Mouse (Mus musculus) C2C12 (cell line): Measurements from ENCODE around the gene Ugt1a6b. TPM values are rescaled to one million over a fixed set of nuclear protein-coding genes. Genes with fewer than 3 reads are reported as not detected.
"Not testable (repeated sequence)": the region's sequence is repeated elsewhere in the genome, so short reads cannot be mapped to it uniquely, and the experiment has no call there.

Experiments used
- H3K27me3 ChIP-seq: one replicate; pipeline ENCODE4 v1.6.1; 2011; ENCODE audit not compliant: control insufficient read depth, insufficient read depth, insufficient read length
- H3K36me3 ChIP-seq: one replicate; pipeline ENCODE4 v1.6.1; 2011; ENCODE audit not compliant: control insufficient read depth, insufficient read depth
- H3K4me3 ChIP-seq: one replicate; pipeline ENCODE4 v1.5.1; 2011; ENCODE audit warnings: mild to moderate bottlenecking, control low read depth; ENCODE audit not compliant: poor library complexity, insufficient read depth, severe bottlenecking
- H3K79me2 ChIP-seq: one replicate; pipeline ENCODE4 v1.6.1; 2011; ENCODE audit not compliant: control insufficient read depth, insufficient read depth
- H3K79me3 ChIP-seq: one replicate; pipeline ENCODE4 v1.6.1; 2011; ENCODE audit warnings: low read depth, control low read depth
- H3ac ChIP-seq: one replicate; pipeline ENCODE3; 2011; ENCODE audit warnings: low read depth; ENCODE audit not compliant: control insufficient read depth, insufficient read length
- CEBPB ChIP-seq: IDR thresholded peaks from one replicate; pipeline ENCODE4 v1.6.1; 2011; ENCODE audit warnings: low read depth, mild to moderate bottlenecking, control low read depth, moderate library complexity
- CTCF ChIP-seq: IDR thresholded peaks from one replicate; pipeline ENCODE4 v1.5.1; 2011; ENCODE audit not compliant: control insufficient read depth, insufficient read depth, insufficient read length
- FOSL1 ChIP-seq: IDR thresholded peaks from one replicate; pipeline ENCODE4 v1.8.0; 2011; ENCODE audit warnings: mild to moderate bottlenecking, low read length; ENCODE audit not compliant: poor library complexity, insufficient read depth, severe bottlenecking
- MAX ChIP-seq: IDR thresholded peaks from one replicate; pipeline ENCODE4 v1.6.1; 2011; ENCODE audit warnings: mild to moderate bottlenecking, control low read depth
- MYOD1 ChIP-seq: IDR thresholded peaks from one replicate; pipeline ENCODE4 v1.6.1; 2011; ENCODE audit warnings: low read depth; ENCODE audit not compliant: control insufficient read depth, insufficient read length
- MYOG ChIP-seq: IDR thresholded peaks from one replicate; pipeline ENCODE4 v1.6.1; 2011; ENCODE audit not compliant: control insufficient read depth, insufficient read length; ENCODE audit errors: extremely low read depth
- USF1 ChIP-seq: IDR thresholded peaks from one replicate; pipeline ENCODE4 v1.6.1; 2011; ENCODE audit warnings: low read depth, mild to moderate bottlenecking, control low read depth, moderate library complexity
- polyA plus RNA-seq: library from polyadenylated mRNA; unstranded; fragments of >200 nt; fragmentation: generic; extraction: Trizol; gene quantifications from one replicate; pipeline ENCODE4 v1.2.1, GENCODE M21; 2012; ENCODE audit warnings: missing spikeins

The Ugt1a6b gene
- polyA plus RNA-seq, 1 experiment, result not detected

DNA sequence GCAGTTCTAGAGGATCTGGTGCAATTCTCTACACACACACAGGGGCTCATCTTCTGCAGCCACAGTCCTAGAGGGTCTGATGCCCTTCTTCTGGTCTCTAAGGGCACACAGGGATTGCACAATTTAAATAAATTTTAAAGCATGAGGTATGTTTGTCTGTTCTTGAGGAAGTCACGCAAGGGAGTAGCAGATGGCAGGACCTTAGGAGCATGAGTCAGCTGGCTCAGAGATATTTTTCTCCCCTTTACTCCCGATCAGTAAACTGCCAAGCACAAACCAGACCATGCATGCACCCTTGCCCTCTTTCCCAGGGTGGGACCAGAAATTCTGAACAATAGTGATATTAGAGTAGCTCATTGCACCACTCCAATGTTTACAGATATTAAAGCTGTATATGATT lies 55.4 kb downstream of the Ugt1a6b start:
- H3K36me3 ChIP-seq, result no peaks in the 10 kb centered on the region
- H3ac ChIP-seq, result no peak overlapping the region
- H3K79me2 ChIP-seq, result no peaks in the 10 kb centered on the region
- H3K4me3 ChIP-seq, result no peak overlapping the region
- H3K27me3 ChIP-seq, result peaks cover 5% of the 10 kb centered on the region
- TF ChIP-seq MYOG (no peak), MAX (no peak), MYOD1 (no peak), USF1 (no peak), FOSL1 (no peak), CTCF (no peak), CEBPB (no peak)
- H3K79me3 ChIP-seq, result no peaks in the 10 kb centered on the region

- no peak within 1 kb of the TSS for H3K4me3 ChIP-seq
- no peaks in the 10 kb centered on the region for H3K79me2 ChIP-seq
- H3K79me3 ChIP-seq, result no peaks in the 10 kb centered on the region
- no peak within 1 kb of the TSS for H3ac ChIP-seq
- no peaks in the 10 kb centered on the region for H3K36me3 ChIP-seq
- no peak for TF ChIP-seq MYOD1
- no peak for TF ChIP-seq MYOG
- TF ChIP-seq CEBPB, result no peak
- no peak for TF ChIP-seq MAX
- TF ChIP-seq USF1, result no peak
- TF ChIP-seq FOSL1, result no peak
- no peaks in the 10 kb centered on the region for H3K27me3 ChIP-seq
Observed at GRCm38 (mm10) chr1:88165711-88166110, 62.7 kb downstream of the Ugt1a6b start, which contains the start of gene Ugt1a5. Ugt1a5 (plus strand) TSS chr1:88166012.

GRCm38 (mm10) chr1:88172190-88172589 lies 69.1 kb downstream of the Ugt1a6b start:
- not testable (repeated sequence) for H3K79me2 ChIP-seq, H3K27me3 ChIP-seq, H3K79me3 ChIP-seq, H3ac ChIP-seq, H3K4me3 ChIP-seq, H3K36me3 ChIP-seq

- H3K79me2 ChIP-seq, result no peaks in the 10 kb centered on the region
- H3K27me3 ChIP-seq, result no peaks in the 10 kb centered on the region
- no peak overlapping the region for H3K4me3 ChIP-seq
- no peaks in the 10 kb centered on the region for H3K36me3 ChIP-seq
- no peaks in the 10 kb centered on the region for H3K79me3 ChIP-seq
- TF ChIP-seq CEBPB (no peak), MAX (no peak), MYOG (no peak), FOSL1 (no peak), CTCF (no peak), USF1 (no peak), MYOD1 (no peak)
- no peak overlapping the region for H3ac ChIP-seq
Observed at GRCm38 (mm10) chr1:88179657-88180056, 76.6 kb downstream of the Ugt1a6b start.

DNA sequence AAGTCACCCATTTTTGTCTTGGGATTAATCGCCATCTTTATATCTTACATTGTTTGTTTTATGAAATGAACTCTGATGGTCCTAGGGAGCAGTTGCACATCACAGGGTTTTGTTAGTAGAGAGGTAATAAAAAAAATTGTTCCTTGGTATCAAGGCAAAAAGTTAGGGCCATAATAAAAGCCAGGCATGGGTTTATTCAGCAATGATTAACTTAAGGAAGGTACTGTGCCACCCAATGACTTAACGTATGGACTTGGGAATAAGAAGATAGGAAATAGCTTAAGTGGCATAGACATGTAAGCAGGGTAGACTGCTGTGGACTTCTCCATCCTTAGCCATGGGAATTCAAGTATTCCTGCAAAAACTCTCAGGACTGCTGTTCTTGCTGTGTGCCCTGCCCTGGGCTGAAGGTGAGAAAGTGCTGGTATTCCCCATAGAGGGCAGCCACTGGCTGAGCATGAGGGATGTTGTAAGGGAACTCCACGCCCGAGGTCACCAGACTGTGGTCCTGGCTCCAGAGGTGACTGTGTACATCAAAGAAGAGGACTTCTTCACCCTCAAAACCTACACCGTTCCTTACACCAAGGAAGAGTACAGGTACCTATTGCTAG lies 83.4 kb downstream of the Ugt1a6b start:
- H3K79me3 ChIP-seq, result no peaks in the 10 kb centered on the region
- H3ac ChIP-seq, result no peak overlapping the region
- no peak overlapping the region for H3K4me3 ChIP-seq
- TF ChIP-seq MYOG, result no peak
- no peak for TF ChIP-seq FOSL1
- H3K27me3 ChIP-seq, result peaks cover 4% of the 10 kb centered on the region
- no peaks in the 10 kb centered on the region for H3K79me2 ChIP-seq
- H3K36me3 ChIP-seq, result no peaks in the 10 kb centered on the region

- TF ChIP-seq FOSL1 (no peak), CTCF (no peak), USF1 (no peak), MAX (no peak), CEBPB (no peak), MYOG (no peak)
- Histone ChIP-seq H3ac (no peak overlapping the region), H3K79me3 (no peaks in the 10 kb centered on the region), H3K4me3 (no peak overlapping the region), H3K79me2 (no peaks in the 10 kb centered on the region), H3K27me3 (peaks cover 4% of the 10 kb centered on the region), H3K36me3 (no peaks in the 10 kb centered on the region)
Observed at GRCm38 (mm10) chr1:88192136-88192535, 89.1 kb downstream of the Ugt1a6b start.
